Mouse (Mus musculus) G1E-ER4 (cell line): Measurements from ENCODE around the gene Kcnq1. TPM values are rescaled to one million over a fixed set of nuclear protein-coding genes. Genes with fewer than 3 reads are reported as not detected.

Experiments used
- GATA1 ChIP-seq: IDR thresholded peaks from one replicate; pipeline ENCODE4 v1.8.0; 2012; ENCODE audit warnings: low read length, inconsistent platforms
- polyA plus RNA-seq: library from polyadenylated mRNA; stranded (reverse); fragments of >175 nt; gene quantifications from 2 replicates; pipeline ENCODE4 v1.2.3, GENCODE M21; 2012

Gene Kcnq1
- polyA plus RNA-seq, 1 experiment: not detected

DNA sequence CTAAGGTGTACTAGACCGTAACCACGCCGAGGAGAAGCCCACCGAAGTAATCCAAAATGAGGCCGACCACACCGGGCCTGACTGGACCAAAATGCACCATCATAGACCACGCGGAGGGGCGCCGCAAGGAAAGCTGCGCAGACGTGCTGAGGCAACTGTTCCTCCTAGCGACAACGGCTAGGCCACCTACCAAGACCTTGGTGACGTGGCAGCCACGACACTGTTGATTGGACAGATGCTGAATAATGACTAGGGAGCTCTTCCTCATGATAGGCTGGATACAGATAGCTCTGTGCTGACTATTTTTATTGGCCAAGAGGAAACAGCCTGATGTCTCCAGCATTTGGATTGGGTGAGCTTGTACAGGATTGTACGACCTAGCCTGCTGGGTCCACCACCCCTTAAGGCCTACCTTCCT lies 190.2 kb downstream of the Kcnq1 start:
- no peak for TF ChIP-seq GATA1

GRCm38 (mm10) chr7:143300037-143300436 lies 193.9 kb downstream of the Kcnq1 start:
- no peak for TF ChIP-seq GATA1

GRCm38 (mm10) chr7:143300681-143301080 lies 194.5 kb downstream of the Kcnq1 start:
- no peak for TF ChIP-seq GATA1

GRCm38 (mm10) chr7:143302156-143302555 lies 196.0 kb downstream of the Kcnq1 start:
- no peak for TF ChIP-seq GATA1

- TF ChIP-seq GATA1: no peak
Measured at GRCm38 (mm10) chr7:143302593-143303238, 196.6 kb downstream of the Kcnq1 start.

DNA sequence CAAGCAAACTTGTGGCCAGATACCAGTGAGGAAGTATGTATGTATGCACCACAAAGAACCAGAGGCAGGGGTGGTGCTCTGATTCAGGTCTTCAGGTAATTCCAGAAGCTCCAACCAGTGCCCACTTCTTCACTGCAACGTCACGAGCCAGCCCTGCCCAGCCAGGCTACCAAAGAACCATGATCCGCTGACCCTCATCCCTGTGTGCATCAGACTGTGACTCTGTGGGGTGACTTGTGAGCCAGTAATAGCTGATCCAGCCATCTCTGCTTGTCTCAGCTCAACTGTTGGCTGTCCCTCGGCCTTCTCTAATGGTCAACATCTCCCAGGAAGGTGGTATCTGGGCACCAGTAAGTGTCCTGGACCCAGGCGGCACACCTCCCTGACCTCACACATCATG lies 197.4 kb downstream of the Kcnq1 start:
- TF ChIP-seq GATA1: no peak

DNA sequence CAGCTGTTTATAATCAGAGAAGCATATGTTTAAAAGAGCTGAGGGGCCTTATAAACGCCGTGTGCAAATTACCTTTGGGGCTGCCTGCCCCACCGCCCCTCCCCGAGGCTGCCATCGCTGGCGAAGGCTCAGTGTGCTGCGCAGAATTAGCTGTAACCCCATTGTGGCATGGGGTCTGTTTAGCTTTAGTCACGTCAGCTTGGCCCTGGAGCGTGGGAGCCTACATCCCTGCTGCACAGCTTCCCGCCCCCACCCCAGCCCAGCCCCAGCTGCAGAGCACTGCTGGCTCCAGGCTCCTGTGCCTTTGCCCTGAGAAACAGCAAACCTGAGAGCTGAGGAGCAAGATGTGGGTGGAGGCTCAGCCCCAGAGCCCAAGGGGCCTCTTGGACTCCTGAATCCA lies 199.6 kb downstream of the Kcnq1 start:
- no peak for TF ChIP-seq GATA1

DNA sequence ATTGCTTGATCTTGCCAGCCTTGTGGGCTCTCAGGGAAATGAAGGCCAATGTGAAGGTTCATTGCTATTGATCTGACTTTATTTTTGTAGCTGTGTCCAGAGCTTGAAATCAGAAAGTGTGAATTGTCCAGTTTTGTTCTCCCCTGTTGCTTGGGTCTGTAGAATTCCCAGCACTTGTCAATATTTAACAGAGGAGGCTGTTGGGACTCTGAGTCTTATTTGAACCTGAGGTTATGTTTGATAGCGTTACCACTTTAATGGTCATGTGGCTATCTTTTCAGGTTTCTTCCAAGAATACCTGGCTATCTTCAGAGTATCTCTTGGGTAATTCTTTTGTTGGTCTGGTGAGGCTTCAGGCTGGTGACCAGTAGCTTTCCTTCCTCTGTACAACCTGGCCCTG lies 201.8 kb downstream of the Kcnq1 start:
- no peak for TF ChIP-seq GATA1

DNA sequence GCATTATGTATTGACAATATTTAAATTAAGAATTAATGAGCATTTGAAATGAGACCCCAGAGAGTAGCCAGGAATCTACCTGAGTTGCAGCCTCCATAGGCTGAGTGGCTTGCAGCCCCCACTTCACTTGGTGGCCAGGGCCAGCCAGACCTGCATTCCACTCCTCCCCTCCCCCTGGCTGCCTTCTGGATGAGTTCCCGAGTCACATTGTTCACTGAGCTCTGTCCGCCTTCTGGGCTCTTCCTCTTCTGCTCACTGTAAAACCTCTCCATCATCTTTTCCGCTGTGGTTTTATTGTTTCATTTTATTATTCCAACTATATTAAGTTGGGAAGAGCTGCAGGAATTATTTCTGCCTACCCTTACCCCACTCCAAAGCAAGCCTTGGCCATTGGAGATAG lies 204.1 kb downstream of the Kcnq1 start:
- TF ChIP-seq GATA1: no peak

DNA sequence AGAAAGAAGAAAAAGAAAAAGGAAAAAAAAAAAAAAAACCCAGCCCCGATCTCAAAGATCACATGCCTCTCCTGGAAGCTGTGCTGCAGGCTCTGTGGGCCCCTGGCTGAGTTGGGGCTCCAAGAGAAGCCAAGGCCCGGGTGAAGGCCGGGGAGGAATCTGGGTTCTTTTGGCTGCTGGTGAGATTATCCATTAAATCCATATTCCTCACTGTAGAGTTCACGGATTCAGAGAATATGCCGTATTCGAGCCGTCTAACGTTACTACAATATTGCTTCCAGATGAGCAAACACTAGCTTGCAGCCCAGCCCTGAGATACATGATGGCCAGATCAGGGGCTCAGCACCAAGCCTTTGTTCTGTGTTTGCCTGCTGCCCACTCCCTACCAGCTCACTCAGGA lies 204.7 kb downstream of the Kcnq1 start:
- TF ChIP-seq GATA1: no peak

DNA sequence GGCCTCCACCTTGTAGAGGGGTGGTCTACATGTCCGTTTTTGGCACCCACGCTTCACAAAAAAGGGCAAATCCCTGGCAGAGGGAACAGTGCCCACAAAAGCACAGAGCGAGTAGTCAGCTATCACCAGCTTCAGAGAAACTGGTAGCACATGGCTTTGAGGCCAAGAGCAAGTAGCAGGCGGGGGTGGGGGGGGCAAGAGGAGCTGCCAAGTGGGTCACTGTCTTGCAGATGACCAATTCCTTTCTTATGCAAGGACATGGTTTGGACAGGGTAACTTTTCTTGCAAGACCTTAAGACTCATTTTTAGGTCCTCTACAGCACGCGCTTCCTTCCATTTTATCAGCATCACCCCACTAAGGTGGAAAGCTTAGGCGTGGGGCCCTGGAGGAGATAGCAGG lies 205.3 kb downstream of the Kcnq1 start:
- no peak for TF ChIP-seq GATA1

GRCm38 (mm10) chr7:143313572-143314319 lies 207.6 kb downstream of the Kcnq1 start:
- no peak for TF ChIP-seq GATA1

DNA sequence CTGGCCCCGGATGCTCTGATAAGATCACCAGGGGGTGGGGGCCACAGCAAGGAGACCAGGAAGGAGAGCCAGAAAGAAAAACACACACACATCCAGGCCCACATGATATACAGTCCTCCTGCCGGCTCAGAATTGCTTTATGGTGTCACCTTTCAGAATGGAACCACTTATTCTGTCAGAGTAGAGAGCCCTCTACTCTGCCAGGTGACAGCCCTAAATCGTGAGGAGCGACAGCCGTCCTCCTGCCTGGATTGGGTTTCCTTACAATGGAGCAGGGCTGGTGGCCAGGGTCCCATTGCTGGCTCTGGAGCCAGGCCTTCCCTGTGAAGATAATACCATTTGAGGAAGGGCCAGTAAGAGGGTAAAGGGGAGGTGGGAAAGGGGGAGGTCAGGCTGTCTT lies 212.3 kb downstream of the Kcnq1 start:
- TF ChIP-seq GATA1: no peak

GRCm38 (mm10) chr7:143320367-143320766 lies 214.2 kb downstream of the Kcnq1 start:
- TF ChIP-seq GATA1: no peak

DNA sequence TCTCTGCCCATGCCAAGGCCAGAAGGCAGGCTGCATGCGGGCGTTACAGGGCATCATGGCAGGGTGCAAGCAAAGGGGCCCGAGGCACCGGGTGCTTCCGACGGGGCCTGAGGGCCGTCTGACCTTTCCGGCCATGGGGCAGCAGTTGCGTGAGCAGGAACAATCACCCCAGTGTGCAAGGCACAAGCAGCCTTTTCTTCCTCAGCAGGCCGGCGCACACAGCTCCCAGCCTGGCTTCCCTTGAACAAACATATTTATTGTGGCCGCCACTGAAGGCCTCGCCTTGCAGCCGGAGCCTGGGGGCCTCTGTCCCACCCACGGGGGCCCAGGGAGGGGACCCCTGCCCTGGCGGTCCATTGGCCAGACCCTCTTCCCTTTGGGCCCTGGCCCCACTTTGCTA lies 218.9 kb downstream of the Kcnq1 start:
- no peak for TF ChIP-seq GATA1

- no peak for TF ChIP-seq GATA1
Measured at GRCm38 (mm10) chr7:143328185-143328915, 222.2 kb downstream of the Kcnq1 start.
